Mouse (Mus musculus): Measurements from ENCODE around the gene Tex35. TPM values are rescaled to one million over a fixed set of nuclear protein-coding genes. Genes with fewer than 3 reads are reported as not detected.

The Tex35 gene
- total RNA-seq, 1 experiment: not detected

GRCm38 (mm10) chr1:157063318-157064115 is 45.0 kb downstream of the Tex35 start:
- Histone ChIP-seq H3K36me3 (ENCODE audit: control insufficient read depth, insufficient read depth, low read length, poor library complexity, severe bottlenecking) (no peaks in the 10 kb centered on the region), H3K9ac (ENCODE audit: insufficient read depth, low read depth, low read length, poor library complexity, severe bottlenecking) (no peak overlapping the region), H3K4me1 (ENCODE audit: control insufficient read depth in 2 of 2, insufficient read depth in 2 of 2, low read length in 2 of 2, poor library complexity in 1 of 2) (no peaks in the 10 kb centered on the region), H3K9me3 (ENCODE audit: control insufficient read depth, insufficient read depth, low read depth, low read length) (no peaks in the 10 kb centered on the region), H3K27ac (ENCODE audit: insufficient read depth, low read depth, low read length, poor library complexity, severe bottlenecking) (no peak overlapping the region), H3K4me3 (ENCODE audit: insufficient read depth in 1 of 2, low read depth in 1 of 2, low read length in 2 of 2, poor library complexity in 1 of 2, severe bottlenecking in 1 of 2) (no peak overlapping the region)
- DNase-seq (ENCODE audit: low read depth, low spot score): no peak
- in situ Hi-C loops (cut with MboI; ENCODE audit: low sequenced_read_pairs in 2 of 2, unreplicated experiment in 2 of 2): no loop called here
- TF ChIP-seq CHD2 (IDR thresholded peaks at IDR 0.05; ENCODE audit: low read depth, low read length) (no peak), HCFC1 (IDR thresholded peaks at IDR 0.05; ENCODE audit: borderline replicate concordance, insufficient read depth, low read length) (no peak), ZNF384 (IDR thresholded peaks at IDR 0.05; ENCODE audit: low read depth, low read length) (no peak), ZC3H11A (IDR thresholded peaks at IDR 0.05; ENCODE audit: borderline replicate concordance, low read depth, low read length) (no peak), MAFK (IDR thresholded peaks at IDR 0.05; ENCODE audit: insufficient read depth, low read depth, low read length) (no peak)

- in situ Hi-C loops (cut with MboI; ENCODE audit: low sequenced_read_pairs in 2 of 2, unreplicated experiment in 2 of 2): no loop called here
- no peak for DNase-seq (ENCODE audit: low read depth, low spot score)
- no peaks in the 10 kb centered on the region for H3K9me3 ChIP-seq (ENCODE audit: control insufficient read depth, insufficient read depth, low read depth, low read length)
Measured at GRCm38 (mm10) chr1:157062445-157062825, 46.0 kb downstream of the Tex35 start.

DNA sequence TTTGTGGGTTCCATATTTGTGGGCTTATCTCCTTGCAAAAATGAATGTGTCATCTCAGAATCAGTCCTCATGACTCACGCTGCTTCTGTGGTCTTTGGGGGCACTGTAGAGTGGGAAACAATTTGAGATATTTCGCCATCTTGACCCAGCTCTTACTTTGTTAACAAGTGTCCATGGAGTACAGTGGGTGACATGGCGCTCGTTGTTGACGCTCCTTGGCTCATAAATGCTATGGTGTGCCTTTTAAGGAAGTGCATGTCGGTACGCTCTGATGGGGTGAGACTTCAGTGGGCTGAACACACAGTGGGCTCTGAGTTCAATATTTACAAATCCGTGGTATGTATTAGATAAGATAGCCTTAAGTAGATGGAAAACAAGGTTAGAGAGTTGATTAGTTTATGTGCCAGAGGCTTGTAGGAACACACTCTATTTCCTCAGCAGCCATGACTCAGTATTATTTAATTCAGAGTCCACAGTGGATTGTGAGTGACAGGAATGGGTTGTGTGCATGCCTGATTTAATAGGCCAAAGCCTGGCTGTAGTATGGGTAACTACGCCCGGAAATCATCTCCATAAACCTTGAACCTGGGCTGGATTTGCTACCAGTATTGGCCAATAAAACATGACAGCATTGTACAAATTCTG is 46.6 kb downstream of the Tex35 start:
- Histone ChIP-seq H3K27ac (ENCODE audit: insufficient read depth, low read depth, low read length, poor library complexity, severe bottlenecking) (no peak overlapping the region), H3K36me3 (ENCODE audit: control insufficient read depth, insufficient read depth, low read length, poor library complexity, severe bottlenecking) (no peaks in the 10 kb centered on the region), H3K9me3 (ENCODE audit: control insufficient read depth, insufficient read depth, low read depth, low read length) (no peaks in the 10 kb centered on the region), H3K4me1 (ENCODE audit: control insufficient read depth in 2 of 2, insufficient read depth in 2 of 2, low read length in 2 of 2, poor library complexity in 1 of 2) (no peaks in the 10 kb centered on the region), H3K4me3 (ENCODE audit: insufficient read depth in 1 of 2, low read depth in 1 of 2, low read length in 2 of 2, poor library complexity in 1 of 2, severe bottlenecking in 1 of 2) (no peak overlapping the region), H3K9ac (ENCODE audit: insufficient read depth, low read depth, low read length, poor library complexity, severe bottlenecking) (no peak overlapping the region)
- no peak for TF ChIP-seq CHD2 (IDR thresholded peaks at IDR 0.05; ENCODE audit: low read depth, low read length)
- TF ChIP-seq MAFK (IDR thresholded peaks at IDR 0.05; ENCODE audit: insufficient read depth, low read depth, low read length): no peak
- no peak for TF ChIP-seq HCFC1 (IDR thresholded peaks at IDR 0.05; ENCODE audit: borderline replicate concordance, insufficient read depth, low read length)
- no peak for TF ChIP-seq ZNF384 (IDR thresholded peaks at IDR 0.05; ENCODE audit: low read depth, low read length)
- no peak for TF ChIP-seq ZC3H11A (IDR thresholded peaks at IDR 0.05; ENCODE audit: borderline replicate concordance, low read depth, low read length)
- in situ Hi-C loops (cut with MboI; ENCODE audit: low sequenced_read_pairs in 2 of 2, unreplicated experiment in 2 of 2): no loop called here
- no peak for DNase-seq (ENCODE audit: low read depth, low spot score)

More at GRCm38 (mm10) chr1:157062445-157062825, 46.0 kb downstream of the Tex35 start:
- TF ChIP-seq ZNF384 (IDR thresholded peaks at IDR 0.05; ENCODE audit: low read depth, low read length) (no peak), MAFK (IDR thresholded peaks at IDR 0.05; ENCODE audit: insufficient read depth, low read depth, low read length) (no peak), CHD2 (IDR thresholded peaks at IDR 0.05; ENCODE audit: low read depth, low read length) (no peak), ZC3H11A (IDR thresholded peaks at IDR 0.05; ENCODE audit: borderline replicate concordance, low read depth, low read length) (no peak), HCFC1 (IDR thresholded peaks at IDR 0.05; ENCODE audit: borderline replicate concordance, insufficient read depth, low read length) (no peak)
- Histone ChIP-seq H3K4me3 (ENCODE audit: insufficient read depth in 1 of 2, low read depth in 1 of 2, low read length in 2 of 2, poor library complexity in 1 of 2, severe bottlenecking in 1 of 2) (no peak overlapping the region), H3K4me1 (ENCODE audit: control insufficient read depth in 2 of 2, insufficient read depth in 2 of 2, low read length in 2 of 2, poor library complexity in 1 of 2) (no peaks in the 10 kb centered on the region), H3K36me3 (ENCODE audit: control insufficient read depth, insufficient read depth, low read length, poor library complexity, severe bottlenecking) (no peaks in the 10 kb centered on the region), H3K9ac (ENCODE audit: insufficient read depth, low read depth, low read length, poor library complexity, severe bottlenecking) (no peak overlapping the region), H3K27ac (ENCODE audit: insufficient read depth, low read depth, low read length, poor library complexity, severe bottlenecking) (no peak overlapping the region)

DNA sequence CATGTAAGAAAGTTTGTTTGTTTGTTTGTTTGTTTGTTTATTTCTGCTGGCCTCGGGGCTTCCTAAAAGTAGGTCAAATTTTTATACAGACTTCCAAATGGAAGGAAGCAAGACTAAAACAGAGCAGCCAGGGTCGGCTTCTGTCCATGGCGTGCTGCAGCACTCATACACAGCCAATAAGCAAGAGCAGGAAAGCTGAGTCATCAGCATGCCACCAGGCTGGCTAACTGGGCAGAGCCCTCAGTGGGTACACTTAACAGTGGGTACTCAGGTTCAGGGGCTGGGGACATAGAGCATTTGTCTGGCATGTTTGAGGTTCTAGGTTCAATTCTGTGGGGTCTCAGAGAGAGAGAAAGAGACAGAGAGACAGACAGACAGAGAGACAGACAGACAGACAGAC is 47.3 kb downstream of the Tex35 start:
- no peak for TF ChIP-seq CHD2 (IDR thresholded peaks at IDR 0.05; ENCODE audit: low read depth, low read length)
- TF ChIP-seq MAFK (IDR thresholded peaks at IDR 0.05; ENCODE audit: insufficient read depth, low read depth, low read length): no peak
- TF ChIP-seq ZNF384 (IDR thresholded peaks at IDR 0.05; ENCODE audit: low read depth, low read length): no peak
- TF ChIP-seq HCFC1 (IDR thresholded peaks at IDR 0.05; ENCODE audit: borderline replicate concordance, insufficient read depth, low read length): no peak
- TF ChIP-seq ZC3H11A (IDR thresholded peaks at IDR 0.05; ENCODE audit: borderline replicate concordance, low read depth, low read length): no peak
- DNase-seq (ENCODE audit: low read depth, low spot score): no peak
- no peak overlapping the region for H3K27ac ChIP-seq (ENCODE audit: insufficient read depth, low read depth, low read length, poor library complexity, severe bottlenecking)
- no peak overlapping the region for H3K4me3 ChIP-seq (ENCODE audit: insufficient read depth in 1 of 2, low read depth in 1 of 2, low read length in 2 of 2, poor library complexity in 1 of 2, severe bottlenecking in 1 of 2)
- no peaks in the 10 kb centered on the region for H3K36me3 ChIP-seq (ENCODE audit: control insufficient read depth, insufficient read depth, low read length, poor library complexity, severe bottlenecking)
- in situ Hi-C loops (cut with MboI; ENCODE audit: low sequenced_read_pairs in 2 of 2, unreplicated experiment in 2 of 2): no loop called here
- H3K9ac ChIP-seq (ENCODE audit: insufficient read depth, low read depth, low read length, poor library complexity, severe bottlenecking): no peak overlapping the region
- H3K9me3 ChIP-seq (ENCODE audit: control insufficient read depth, insufficient read depth, low read depth, low read length): no peaks in the 10 kb centered on the region
- no peaks in the 10 kb centered on the region for H3K4me1 ChIP-seq (ENCODE audit: control insufficient read depth in 2 of 2, insufficient read depth in 2 of 2, low read length in 2 of 2, poor library complexity in 1 of 2)

Measured in ES-E14 (cell line).